27 mouse cellular contexts compared by ENCODE assay signal in genomic region chr11:108871748-108872147, GRCm38 (mm10).
"Had no signal": no experiment of that assay in that cellular context is flagged by ENCODE, and none has a peak within 500 bp of the region (broad histone marks: within the 10 kb centered on the region; RNA-seq: fewer than 3 reads in every experiment).

No protein-coding gene starts in this region.

- H3K4me1 ChIP-seq: embryonic facial prominence, embryonic 10.5 days; embryonic facial prominence, embryonic 12.5 days; embryonic facial prominence, embryonic 13.5 days; embryonic facial prominence, embryonic 15.5 days; forebrain, embryonic 12.5 days; forebrain, embryonic 13.5 days; forebrain, embryonic 15.5 days had no signal

- DNase-seq: cerebellum, adult 9-10 months; cerebellum, adult 9-11 months; cerebellum, postnatal 10 days; cerebellum, postnatal 14 days; cerebellum, postnatal 25 days; cerebellum, postnatal 36 days; embryo, embryonic 11 days; forebrain, postnatal 0 days; gastrocnemius, adult 2 months; gastrocnemius, postnatal 10 days; gastrocnemius, postnatal 14 days; gastrocnemius, postnatal 25 days; gastrocnemius, postnatal 36 days; heart, adult 11 months; heart, adult 18-20 months; heart, adult 2 months had no signal

- H3K36me3 ChIP-seq: embryonic facial prominence, embryonic 10.5 days; embryonic facial prominence, embryonic 12.5 days; embryonic facial prominence, embryonic 13.5 days; embryonic facial prominence, embryonic 15.5 days; forebrain, embryonic 10.5 days; forebrain, embryonic 12.5 days; forebrain, embryonic 15.5 days had no signal

- ATAC-seq: forebrain, embryonic 13.5 days; forebrain, embryonic 14.5 days; forebrain, embryonic 15.5 days; forebrain, embryonic 16.5 days; forebrain, postnatal 0 days had no signal

- H3K9ac ChIP-seq: embryonic facial prominence, embryonic 12.5 days; embryonic facial prominence, embryonic 13.5 days; embryonic facial prominence, embryonic 15.5 days; forebrain, embryonic 12.5 days; forebrain, embryonic 13.5 days; forebrain, embryonic 15.5 days; forebrain, postnatal 0 days had no signal

- H3K9me3 ChIP-seq: embryonic facial prominence, embryonic 10.5 days; embryonic facial prominence, embryonic 12.5 days; embryonic facial prominence, embryonic 13.5 days; embryonic facial prominence, embryonic 15.5 days; forebrain, embryonic 10.5 days; forebrain, embryonic 12.5 days; forebrain, embryonic 13.5 days; forebrain, embryonic 15.5 days had no signal

- H3K4me2 ChIP-seq: embryonic facial prominence, embryonic 12.5 days; embryonic facial prominence, embryonic 13.5 days; embryonic facial prominence, embryonic 15.5 days; forebrain, embryonic 12.5 days; forebrain, embryonic 13.5 days; forebrain, embryonic 15.5 days had no signal

- H3K4me3 ChIP-seq: embryonic facial prominence, embryonic 10.5 days; embryonic facial prominence, embryonic 12.5 days; embryonic facial prominence, embryonic 13.5 days; embryonic facial prominence, embryonic 15.5 days; erythroblast, embryonic 14.5 days; forebrain, embryonic 10.5 days; forebrain, embryonic 12.5 days; forebrain, embryonic 13.5 days; forebrain, embryonic 15.5 days; gastrocnemius, adult 2 months; heart, adult 2 months had no signal

- H3K27me3 ChIP-seq: embryonic facial prominence, embryonic 12.5 days; embryonic facial prominence, embryonic 13.5 days; embryonic facial prominence, embryonic 15.5 days; forebrain, embryonic 12.5 days; forebrain, embryonic 13.5 days; forebrain, embryonic 15.5 days had no signal

- H3K27ac ChIP-seq: embryonic facial prominence, embryonic 10.5 days; embryonic facial prominence, embryonic 12.5 days; embryonic facial prominence, embryonic 13.5 days; embryonic facial prominence, embryonic 15.5 days; forebrain, embryonic 10.5 days; forebrain, embryonic 12.5 days; forebrain, embryonic 13.5 days; forebrain, embryonic 15.5 days; gastrocnemius, adult 2 months; heart, adult 2 months had no signal
